ENCODE assay signal across 8 mouse cellular contexts in the genomic region with DNA sequence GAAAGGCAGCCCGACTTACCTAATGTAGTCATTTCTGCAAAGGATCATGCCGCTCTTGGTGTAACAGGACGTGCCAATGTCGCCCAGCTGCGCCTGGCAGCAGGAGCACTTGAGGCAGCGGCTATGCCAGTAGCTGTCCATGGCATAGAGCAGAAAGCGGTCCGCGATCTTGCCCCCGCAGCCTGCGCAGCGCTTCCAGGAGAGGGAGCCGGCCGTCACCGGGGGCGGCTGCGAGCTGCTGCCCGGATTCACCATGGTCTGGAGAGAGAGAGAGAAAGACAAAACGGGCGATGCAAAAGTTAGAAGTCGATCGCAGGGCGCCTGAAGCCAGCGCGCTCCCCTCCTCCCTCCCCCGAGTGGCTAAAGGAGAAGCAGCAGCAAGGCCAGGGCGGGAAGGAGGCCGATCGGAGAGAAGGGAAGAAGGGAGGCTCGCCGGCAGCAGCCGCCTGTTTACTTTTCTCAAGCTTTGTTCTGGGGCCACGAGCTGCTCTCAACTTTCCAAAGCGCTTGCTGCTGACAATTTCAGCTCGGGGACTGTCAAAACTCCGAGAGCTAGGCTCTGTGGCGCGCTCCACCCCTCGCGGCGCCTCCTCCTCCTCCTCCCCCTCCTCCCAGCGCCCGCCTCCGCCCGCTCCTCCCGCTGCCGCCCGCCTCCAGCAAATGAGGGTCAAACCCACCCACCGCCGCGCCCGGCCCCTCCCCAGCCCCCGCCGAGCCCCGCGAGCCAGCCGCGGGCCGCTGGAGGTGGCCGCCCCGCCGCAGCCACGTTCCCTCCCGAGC. TPM values are rescaled to one million over a fixed set of nuclear protein-coding genes. Genes with fewer than 3 reads are reported as not detected.
A peak's percentile ranks its signal among the peaks of the same experiment; 100 is the strongest.
DNase-seq lines count a peak whose midpoint lies in the region; ATAC-seq and TF ChIP-seq lines count a peak whose summit lies in the region.

No protein-coding gene starts in this region.

- no peak for TF ChIP-seq EP300 in liver, embryonic 14.5 days (IDR thresholded peaks at IDR 0.05; ENCODE audit: low read depth)

- H3K27ac ChIP-seq in liver, embryonic 14.5 days, result peak overlapping the region; percentile 68
- peak overlapping the region; percentile 99 for H3K27ac ChIP-seq in stomach, embryonic 15.5 days

- peaks cover 22 to 28% of the 10 kb centered on the region in 2 experiments for H3K4me1 ChIP-seq in liver, embryonic 14.5 days (replicated peaks; ENCODE audit: control insufficient read depth in 2 of 2, insufficient read depth in 2 of 2, low read length in 1 of 2)
- peaks cover 25% of the 10 kb centered on the region for H3K4me1 ChIP-seq in stomach, embryonic 15.5 days

- no peaks in the 10 kb centered on the region for H3K9me3 ChIP-seq in liver, embryonic 14.5 days (ENCODE audit: control insufficient read depth, low read length)
- no peaks in the 10 kb centered on the region for H3K9me3 ChIP-seq in stomach, embryonic 15.5 days

- ATAC-seq in frontal cortex, adult (ENCODE audit: low TSS enrichment), result peak; percentile 14
- peak; percentile 72 for ATAC-seq in liver, embryonic 14.5 days (ENCODE audit: insufficient read depth)
- ATAC-seq in stomach, embryonic 15.5 days (ENCODE audit: insufficient read depth, low FRiP score, low read depth), result peak; percentile 72

- peak overlapping the region; percentile 66 for H3K9ac ChIP-seq in liver, embryonic 14.5 days (replicated peaks)
- H3K9ac ChIP-seq in stomach, embryonic 15.5 days, result peak overlapping the region; percentile 57

- peak; percentile 30; the same call in 1 of the 2 replicates for TF ChIP-seq CTCF in liver, embryonic 14.5 days (IDR thresholded peaks at IDR 0.05; ENCODE audit: low read depth)

- WGBS in liver, embryonic 14.5 days (ENCODE audit: insufficient replicate concordance), result under 1% methylated on average over 50 of the region's 64 CpGs
- WGBS in stomach, embryonic 15.5 days, result under 1% methylated on average over 61 of the region's 64 CpGs

- H3K36me3 ChIP-seq in liver, embryonic 14.5 days (replicated peaks; ENCODE audit: control insufficient read depth, insufficient read depth, low read depth), result no peaks in the 10 kb centered on the region; the same call in 1 of the 2 replicates
- no peaks in the 10 kb centered on the region for H3K36me3 ChIP-seq in stomach, embryonic 15.5 days

- H3K27me3 ChIP-seq in liver, embryonic 14.5 days (ENCODE audit: control insufficient read depth, insufficient read depth, low read length), result no peaks in the 10 kb centered on the region
- H3K27me3 ChIP-seq in stomach, embryonic 15.5 days (replicated peaks), result no peaks in the 10 kb centered on the region

- DNase-seq in frontal cortex, postnatal 25 days (ENCODE audit: low spot score in 2 of 2), result no peak
- peak; percentile 92 for DNase-seq in embryo, embryonic 11 days
- DNase-seq in heart, adult 8-10 months (ENCODE audit: low spot score), result peak; percentile 80
- DNase-seq in kidney, adult 8-10 months, result peak; percentile 86 to 87
- peak in 1 of 3 experiments; percentile 57 for DNase-seq in liver, embryonic 14.5 days (ENCODE audit: low read depth in 3 of 3, low spot score in 3 of 3)
- peak; percentile 89 for DNase-seq in neural tube, embryonic 10.5 days (ENCODE audit: extremely low spot score, low spot score)

- peak overlapping the region; percentile 64 to 66 for H3K4me3 ChIP-seq in liver, embryonic 14.5 days (ENCODE audit: insufficient read depth in 1 of 2, low read depth in 2 of 2, low read length in 2 of 2)
- H3K4me3 ChIP-seq in stomach, embryonic 15.5 days (replicated peaks), result peak overlapping the region; percentile 73

- peak overlapping the region; percentile 96 for H3K4me2 ChIP-seq in liver, embryonic 14.5 days (ENCODE audit: low read depth)
- peak overlapping the region; percentile 88 for H3K4me2 ChIP-seq in stomach, embryonic 15.5 days

RNA-seq across cellular contexts. Expression of a gene that starts 3.0 kb away (rescaled TPM):
- total RNA-seq in heart, adult 8-10 months (2022), result 10 to 100 TPM; 25.9 to 33.7 (median 29.7) TPM
- 14.4 and 15.4 TPM in 2 replicates for polyA plus RNA-seq in liver, embryonic 14.5 days (2012; rRNA removed)
- 12.5 and 13.1 TPM in 2 replicates for polyA plus RNA-seq in liver, embryonic 14.5 days (2014; fragmentation: Nextera tagmentation; extraction: Ambion mirVana)
- 68.3 and 69.3 TPM in 2 replicates for polyA plus RNA-seq in stomach, embryonic 15.5 days (2015; fragmentation: Nextera tagmentation; extraction: Ambion mirVana)

Comparison
In these comparisons a context has a peak if more than half of its experiments do, and no peak if none do; other contexts are left out.
1. ATAC-seq: peak in every context shown above with its lines; median percentile 72 in liver, embryonic 14.5 days; 72 in stomach, embryonic 15.5 days; 14 in frontal cortex, adult.
2. DNase-seq: peak in embryo, embryonic 11 days (single experiment), heart, adult 8-10 months (single experiment), kidney, adult 8-10 months (2 of 2) and neural tube, embryonic 10.5 days (single experiment); none in frontal cortex, postnatal 25 days (0 of 2).